Mouse (Mus musculus) heart, embryonic 16.5 days (tissue): ENCODE data around the gene Sik3. TPM values are rescaled to one million over a fixed set of nuclear protein-coding genes. Genes with fewer than 3 reads are reported as not detected.

ENCODE experiments used
- ATAC-seq: fragments of 200-750 bp; cut with Nextera tagmentation; replicated peaks from 2 replicates; pipeline ENCODE4 v1.8.0; 2017; ENCODE audit warnings: moderate number of reproducible peaks; ENCODE audit not compliant: insufficient read depth, low FRiP score; ENCODE audit errors: extremely low read depth
- H3K27ac ChIP-seq: fragments of 300-500 bp; sonication (generic); 2 replicates; pipeline ENCODE4 v1.5.1; 2014; ENCODE audit warnings: mild to moderate bottlenecking, low read length, control low read depth, moderate library complexity
- H3K27me3 ChIP-seq: fragments of 300-500 bp; sonication (generic); 2 replicates; pipeline ENCODE4 v1.6.1; 2014; ENCODE audit warnings: low read length, mixed read lengths; ENCODE audit not compliant: control insufficient read depth, insufficient read depth
- H3K36me3 ChIP-seq: fragments of 300-500 bp; sonication (generic); 2 replicates; pipeline ENCODE4 v1.6.1; 2014; ENCODE audit not compliant: control insufficient read depth, insufficient read depth
- H3K4me1 ChIP-seq: fragments of 300-500 bp; sonication (generic); 2 replicates; pipeline ENCODE4 v1.6.1; 2014; ENCODE audit warnings: low read length, mixed read lengths; ENCODE audit not compliant: control insufficient read depth, insufficient read depth
- H3K4me2 ChIP-seq: fragments of 300-500 bp; sonication (generic); 2 replicates; pipeline ENCODE4 v1.6.1; 2014; ENCODE audit warnings: low read depth, mild to moderate bottlenecking, control low read depth, low read length
- H3K4me3 ChIP-seq: fragments of 300-500 bp; sonication (generic); 2 replicates; pipeline ENCODE4 v1.5.1; 2014; ENCODE audit warnings: mild to moderate bottlenecking, control low read depth, low read length
- H3K9ac ChIP-seq: fragments of 300-500 bp; sonication (generic); 2 replicates; pipeline ENCODE4 v1.6.1; 2014; ENCODE audit warnings: low read length, control low read depth
- H3K9me3 ChIP-seq: fragments of 300-500 bp; sonication (generic); replicated peaks from 2 replicates; pipeline ENCODE4 v1.6.1; 2016; ENCODE audit warnings: low read length; ENCODE audit not compliant: control insufficient read depth
- WGBS: fragments of 180-500 bp; shearing (Covaris S2); extraction: QIAGEN DNeasy Blood & Tissue Kit; methylation state at CpG from one replicate; pipeline ENCODE4 v1.1.7; 2014; 5-methylcytosine and 5-hydroxymethylcytosine counted together
- polyA plus RNA-seq: library from polyadenylated mRNA; unstranded; fragments of >200 nt; fragmentation: Nextera tagmentation; extraction: Ambion mirVana; gene quantifications from 2 replicates; pipeline ENCODE4 v1.2.1, GENCODE M21; 2015

Sik3 gene
- polyA plus RNA-seq, 1 experiment from 2014 or later, result 5.1 TPM

- Histone ChIP-seq H3K9me3 (no peaks in the 10 kb centered on the region), H3K27ac (no peak overlapping the region), H3K27me3 (no peaks in the 10 kb centered on the region), H3K4me1 (peaks cover 5% of the 10 kb centered on the region), H3K4me3 (no peak overlapping the region), H3K4me2 (no peak overlapping the region), H3K9ac (no peak overlapping the region), H3K36me3 (no peaks in the 10 kb centered on the region)
- no peak for ATAC-seq
- 52% methylated on average over 4 of the region's 4 CpGs for WGBS
Observed at GRCm38 (mm10) chr9:46243122-46243521, 230.5 kb downstream of the Sik3 start.

DNA sequence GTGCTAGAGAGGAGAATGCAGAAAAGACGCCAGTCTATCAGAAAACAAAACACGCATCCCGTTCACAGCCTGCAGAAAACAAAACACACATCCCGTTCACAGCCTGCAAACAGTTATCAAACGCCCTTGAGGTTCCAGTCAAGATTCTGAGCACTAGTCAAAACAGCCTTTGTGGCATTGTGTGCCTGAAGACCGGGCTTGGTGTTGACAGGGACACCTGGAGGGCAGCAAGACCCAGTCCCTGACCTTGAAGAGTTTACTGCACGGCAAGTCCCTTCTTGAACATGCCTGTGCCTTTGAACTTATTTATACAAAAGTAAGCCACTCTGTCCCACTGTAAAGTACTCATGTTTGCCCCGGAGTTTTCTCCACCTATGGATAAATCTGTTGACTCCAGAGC lies 231.0 kb downstream of the Sik3 start:
- 23% methylated on average over 8 of the region's 8 CpGs for WGBS
- 0 out of 2 replicates have a peak overlapping the region, but pooled peaks have one; percentile 13 for H3K9ac ChIP-seq
- H3K4me1 ChIP-seq, result peaks cover 5% of the 10 kb centered on the region
- no peak overlapping the region for H3K4me3 ChIP-seq
- no peaks in the 10 kb centered on the region for H3K36me3 ChIP-seq
- no peaks in the 10 kb centered on the region for H3K27me3 ChIP-seq
- H3K4me2 ChIP-seq, result no peak overlapping the region
- H3K27ac ChIP-seq, result no peak overlapping the region
- no peak for ATAC-seq
- no peaks in the 10 kb centered on the region for H3K9me3 ChIP-seq

DNA sequence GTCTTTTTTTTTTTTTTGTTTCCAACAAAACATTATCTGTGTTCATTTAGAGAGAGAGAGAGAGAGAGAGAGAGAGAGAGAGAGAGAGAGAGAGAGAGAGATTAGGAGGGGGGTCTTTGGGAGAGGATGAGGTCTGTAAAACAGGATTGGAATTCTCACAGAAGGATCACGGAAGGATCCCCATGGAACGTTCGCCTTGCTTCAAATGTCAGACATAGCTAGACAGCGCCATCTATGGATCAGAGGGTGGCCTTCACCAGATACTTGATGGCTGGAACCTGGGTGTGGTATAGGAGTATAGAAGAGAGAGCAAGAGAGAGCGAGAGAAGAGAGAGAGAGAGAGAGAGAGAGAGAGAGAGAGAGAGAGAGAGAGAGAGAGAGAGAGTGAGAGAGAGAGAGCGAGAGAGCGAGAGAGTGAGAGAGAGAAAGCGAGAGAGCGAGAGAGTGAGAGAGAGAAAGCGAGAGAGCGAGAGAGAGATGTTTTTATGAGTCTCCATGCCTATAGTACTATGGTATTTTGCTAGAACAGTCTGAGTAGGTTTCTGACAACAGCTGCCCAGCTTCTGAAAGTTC lies 234.2 kb downstream of the Sik3 start:
- H3K36me3 ChIP-seq, result no peaks in the 10 kb centered on the region
- 29% methylated on average over 11 of the region's 11 CpGs for WGBS
- no peaks in the 10 kb centered on the region for H3K9me3 ChIP-seq
- no peaks in the 10 kb centered on the region for H3K27me3 ChIP-seq
- ATAC-seq, result 0 out of 2 replicates have a peak, but pooled peaks have one; percentile 65
- peak overlapping the region; percentile 53 for H3K4me2 ChIP-seq
- peaks cover 5% of the 10 kb centered on the region for H3K4me1 ChIP-seq
- H3K9ac ChIP-seq, result no peak overlapping the region
- H3K4me3 ChIP-seq, result no peak overlapping the region
- no peak overlapping the region for H3K27ac ChIP-seq

GRCm38 (mm10) chr9:46256177-46256576 lies 243.6 kb downstream of the Sik3 start:
- Histone ChIP-seq H3K4me3 (no peak overlapping the region), H3K4me1 (no peaks in the 10 kb centered on the region), H3K27ac (no peak overlapping the region), H3K27me3 (no peaks in the 10 kb centered on the region), H3K4me2 (no peak overlapping the region), H3K36me3 (no peaks in the 10 kb centered on the region), H3K9me3 (no peaks in the 10 kb centered on the region), H3K9ac (no peak overlapping the region)
- WGBS, result 84% methylated on average over 7 of the region's 7 CpGs
- ATAC-seq, result no peak

DNA sequence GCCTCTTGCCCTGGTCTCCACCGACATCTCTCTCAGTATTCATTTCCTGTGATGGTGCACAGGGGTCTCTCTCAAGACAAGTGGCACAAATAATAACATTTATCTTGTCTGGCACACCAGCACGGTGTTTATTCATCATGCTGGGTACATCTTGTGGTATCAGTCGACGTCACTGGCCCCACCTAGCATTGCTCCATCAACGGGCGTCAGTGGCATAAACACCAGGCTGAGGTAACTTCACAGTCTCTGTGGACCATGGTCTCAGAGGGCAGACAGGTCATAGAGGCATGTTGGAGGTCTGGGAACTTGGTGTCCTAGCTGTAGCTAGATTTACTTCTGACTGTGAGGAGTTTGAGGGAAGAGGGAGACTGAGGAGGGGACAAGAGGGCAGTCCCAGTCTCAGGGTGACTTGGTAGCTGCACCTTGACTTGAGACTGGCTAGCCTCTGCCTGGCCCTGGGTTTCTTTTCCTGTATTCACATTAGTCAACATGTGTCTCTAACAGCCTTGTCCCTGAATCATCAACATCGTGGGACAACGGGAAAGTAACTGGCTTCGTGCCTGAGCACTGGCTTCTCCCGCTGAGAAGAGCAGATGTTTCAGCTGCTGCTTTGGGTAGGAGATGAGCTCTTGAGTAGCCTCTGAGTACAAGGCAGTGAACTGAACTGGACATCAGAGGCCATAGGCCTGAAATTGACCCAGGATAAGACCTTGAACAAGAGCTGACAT lies 244.2 kb downstream of the Sik3 start:
- Histone ChIP-seq H3K4me1 (no peaks in the 10 kb centered on the region), H3K27ac (peak overlapping the region; percentile 38; the same call in 1 of the 2 replicates), H3K27me3 (no peaks in the 10 kb centered on the region), H3K9ac (no peak overlapping the region), H3K36me3 (no peaks in the 10 kb centered on the region), H3K4me3 (no peak overlapping the region), H3K4me2 (no peak overlapping the region), H3K9me3 (no peaks in the 10 kb centered on the region)
- 79% methylated on average over 10 of the region's 10 CpGs for WGBS
- no peak for ATAC-seq

GRCm38 (mm10) chr9:46257546-46257945 lies 244.9 kb downstream of the Sik3 start:
- ATAC-seq, result peak; percentile 52; the same call in 1 of the 2 replicates
- H3K4me2 ChIP-seq, result no peak overlapping the region
- H3K9me3 ChIP-seq, result no peaks in the 10 kb centered on the region
- WGBS, result 70% methylated on average over 3 of the region's 3 CpGs
- no peaks in the 10 kb centered on the region for H3K36me3 ChIP-seq
- H3K4me3 ChIP-seq, result no peak overlapping the region
- no peak overlapping the region for H3K9ac ChIP-seq
- no peaks in the 10 kb centered on the region for H3K27me3 ChIP-seq
- H3K27ac ChIP-seq, result peak overlapping the region; percentile 51
- H3K4me1 ChIP-seq, result no peaks in the 10 kb centered on the region

DNA sequence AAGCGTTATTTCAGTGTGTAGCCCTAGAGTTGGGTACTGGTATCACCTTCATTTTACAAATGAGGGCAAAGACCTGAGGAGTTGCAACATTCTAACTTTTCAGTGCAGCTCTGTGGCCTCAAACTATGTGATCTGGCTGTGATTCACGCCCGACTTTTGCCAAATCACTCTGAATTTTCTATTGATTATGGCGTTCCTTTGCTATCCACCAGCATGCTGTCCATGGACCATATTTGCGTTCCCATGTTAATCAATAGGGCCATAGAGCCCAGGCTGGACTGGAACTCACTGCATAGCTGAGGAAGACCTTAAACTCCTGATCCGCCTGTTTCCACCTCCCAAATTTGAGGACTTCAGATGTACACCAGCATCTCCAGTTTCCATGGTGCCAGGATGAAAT lies 246.5 kb downstream of the Sik3 start:
- Histone ChIP-seq H3K4me2 (no peak overlapping the region), H3K36me3 (no peaks in the 10 kb centered on the region), H3K9me3 (no peaks in the 10 kb centered on the region), H3K4me1 (no peaks in the 10 kb centered on the region), H3K4me3 (no peak overlapping the region), H3K9ac (no peak overlapping the region), H3K27me3 (no peaks in the 10 kb centered on the region), H3K27ac (no peak overlapping the region)
- 84% methylated on average over 6 of the region's 6 CpGs for WGBS
- no peak for ATAC-seq

DNA sequence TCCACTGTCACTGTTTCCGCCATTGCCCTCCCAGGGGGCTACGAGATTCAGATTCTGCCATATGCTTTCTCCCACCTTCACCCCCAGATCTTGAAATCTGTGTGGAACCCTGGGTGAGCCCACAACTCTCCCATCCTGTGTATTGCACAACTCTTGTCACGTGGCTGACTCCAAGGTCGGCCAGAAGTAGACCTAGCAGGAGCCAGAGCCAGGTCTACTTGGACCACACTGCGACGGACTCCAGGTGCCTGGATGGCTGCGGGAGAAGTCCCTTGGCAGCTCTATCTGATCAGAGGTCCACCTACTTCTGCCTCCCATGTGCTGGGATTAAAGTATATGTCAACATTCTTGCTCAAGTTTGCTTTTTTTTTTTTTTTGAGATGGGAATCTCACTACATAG lies 248.5 kb downstream of the Sik3 start:
- Histone ChIP-seq H3K4me1 (no peaks in the 10 kb centered on the region), H3K27ac (no peak overlapping the region), H3K4me3 (no peak overlapping the region), H3K27me3 (no peaks in the 10 kb centered on the region), H3K36me3 (no peaks in the 10 kb centered on the region), H3K9me3 (no peaks in the 10 kb centered on the region), H3K4me2 (no peak overlapping the region), H3K9ac (no peak overlapping the region)
- no peak for ATAC-seq
- WGBS, result 70% methylated on average over 7 of the region's 7 CpGs

- H3K27ac ChIP-seq, result no peak within 1 kb of the TSS
- no peak for ATAC-seq
- no peaks in the 10 kb centered on the region for H3K36me3 ChIP-seq
- WGBS, result 41% methylated on average over 7 of the region's 7 CpGs
- no peak within 1 kb of the TSS for H3K9ac ChIP-seq
- H3K4me2 ChIP-seq, result no peak within 1 kb of the TSS
- H3K4me1 ChIP-seq, result no peaks in the 10 kb centered on the region
- no peaks in the 10 kb centered on the region for H3K9me3 ChIP-seq
- no peak within 1 kb of the TSS for H3K4me3 ChIP-seq
- H3K27me3 ChIP-seq, result peaks cover 16% of the 10 kb centered on the region
Observed at GRCm38 (mm10) chr9:46268343-46268873, 255.8 kb downstream of the Sik3 start, which contains the start of gene Apoa5. Apoa5 (plus strand) TSS chr9:46268633.
